Mouse (Mus musculus) liver (tissue): Measurements from ENCODE around the gene Ak5.
"Not testable (repeated sequence)": the region's sequence is repeated elsewhere in the genome, so short reads cannot be mapped to it uniquely, and the experiment has no call there.

Source experiments
- DNase-seq: peaks from one replicate; pipeline ENCODE4 v3.0.0-alpha.2; 2020; ENCODE audit warnings: mixed read lengths

The Ak5 gene

GRCm38 (mm10) chr3:152470347-152470746, 197.8 kb downstream of the Ak5 start:
- no peak for DNase-seq

GRCm38 (mm10) chr3:152469423-152470200, 198.5 kb downstream of the Ak5 start:
- no peak for DNase-seq

- no peak for DNase-seq
Observed at GRCm38 (mm10) chr3:152468569-152469041, 199.6 kb downstream of the Ak5 start.

GRCm38 (mm10) chr3:152468032-152468431, 200.1 kb downstream of the Ak5 start:
- no peak for DNase-seq

- DNase-seq: no peak
Observed at GRCm38 (mm10) chr3:152467312-152467711, 200.8 kb downstream of the Ak5 start.

GRCm38 (mm10) chr3:152466849-152467248, 201.3 kb downstream of the Ak5 start:
- DNase-seq: no peak

- no peak for DNase-seq
Observed at GRCm38 (mm10) chr3:152465338-152465737, 202.8 kb downstream of the Ak5 start.

- DNase-seq: no peak
Observed at GRCm38 (mm10) chr3:152464462-152464861, 203.7 kb downstream of the Ak5 start.

GRCm38 (mm10) chr3:152462900-152463299, 205.3 kb downstream of the Ak5 start:
- no peak for DNase-seq

- no peak for DNase-seq
Observed at GRCm38 (mm10) chr3:152462038-152462547, 206.1 kb downstream of the Ak5 start.

- DNase-seq: no peak
Observed at GRCm38 (mm10) chr3:152460802-152461201, 207.4 kb downstream of the Ak5 start.

GRCm38 (mm10) chr3:152458875-152459274, 209.3 kb downstream of the Ak5 start:
- DNase-seq: not testable (repeated sequence)

- no peak for DNase-seq
Observed at GRCm38 (mm10) chr3:152457308-152458035, 210.7 kb downstream of the Ak5 start.

GRCm38 (mm10) chr3:152453163-152453562, 215.0 kb downstream of the Ak5 start:
- DNase-seq: no peak

- no peak for DNase-seq
Observed at GRCm38 (mm10) chr3:152446966-152447365, 221.2 kb downstream of the Ak5 start.

- no peak for DNase-seq
Observed at GRCm38 (mm10) chr3:152444114-152444513, 224.0 kb downstream of the Ak5 start.

- no peak for DNase-seq
Observed at GRCm38 (mm10) chr3:152442795-152443194, 225.4 kb downstream of the Ak5 start.

- DNase-seq: no peak
Observed at GRCm38 (mm10) chr3:152438068-152438467, 230.1 kb downstream of the Ak5 start.

- DNase-seq: no peak
Observed at GRCm38 (mm10) chr3:152435590-152435989, 232.6 kb downstream of the Ak5 start.

- DNase-seq: no peak
Observed at GRCm38 (mm10) chr3:152432677-152433076, 235.5 kb downstream of the Ak5 start.

- no peak for DNase-seq
Observed at GRCm38 (mm10) chr3:152428925-152429324, 239.2 kb downstream of the Ak5 start.
